Mouse (Mus musculus): ENCODE measurements around the gene Pawr. TPM values are rescaled to one million over a fixed set of nuclear protein-coding genes. Genes with fewer than 3 reads are reported as not detected.

Pawr gene
- polyA plus RNA-seq, 1 experiment, result 46.2 TPM

DNA sequence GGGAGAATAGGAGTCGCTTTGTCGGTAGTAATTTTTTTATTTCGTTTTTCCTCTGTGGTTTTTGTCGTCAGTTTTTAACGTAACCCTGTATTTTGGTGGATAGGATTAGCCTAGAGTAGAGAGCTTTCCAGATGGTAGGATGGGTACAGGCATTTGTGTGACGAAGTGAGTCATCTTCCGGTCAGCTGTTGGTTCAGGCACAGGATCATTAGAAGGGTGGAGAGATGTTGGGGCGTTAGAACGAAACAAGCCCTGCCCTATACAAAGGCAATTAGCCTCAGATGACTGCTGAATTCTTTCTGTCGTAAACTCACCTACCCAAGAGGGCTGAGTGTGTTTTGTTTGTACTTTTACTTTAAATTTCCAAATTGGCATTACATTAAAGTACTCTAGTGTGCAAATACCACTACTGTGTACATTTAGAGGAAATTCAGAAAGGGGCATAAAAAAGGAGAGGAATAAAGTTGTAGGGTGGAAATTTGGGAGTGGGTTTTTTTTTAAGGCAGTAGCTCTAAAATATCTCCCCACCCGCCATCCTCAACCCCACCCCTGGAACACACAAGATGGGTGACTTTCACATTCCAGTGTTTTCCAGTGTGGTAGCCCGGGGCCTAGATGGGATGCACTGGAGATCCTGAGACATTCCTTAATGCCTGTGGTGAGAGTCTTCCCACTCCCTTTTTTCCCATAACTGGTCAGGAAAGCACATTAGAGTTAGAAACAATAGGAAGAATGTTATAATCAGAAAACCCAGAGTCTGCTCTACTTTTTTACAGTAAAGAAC, 40.0 kb upstream of the Pawr start:
- Histone ChIP-seq H3K27ac (ENCODE audit: insufficient read depth, low read length) (peak overlapping the region; percentile 13; the same call in 1 of the 2 replicates), H3K4me3 (ENCODE audit: insufficient read depth, low read length) (no peak overlapping the region), H3K4me1 (ENCODE audit: control insufficient read depth, insufficient read depth, low read length) (no peaks in the 10 kb centered on the region)
- no peak for TF ChIP-seq POLR2A (IDR thresholded peaks at IDR 0.05; ENCODE audit: low read depth, low read length)
- no peak for TF ChIP-seq CTCF (IDR thresholded peaks at IDR 0.05; ENCODE audit: borderline replicate concordance, insufficient read depth, low read length)

DNA sequence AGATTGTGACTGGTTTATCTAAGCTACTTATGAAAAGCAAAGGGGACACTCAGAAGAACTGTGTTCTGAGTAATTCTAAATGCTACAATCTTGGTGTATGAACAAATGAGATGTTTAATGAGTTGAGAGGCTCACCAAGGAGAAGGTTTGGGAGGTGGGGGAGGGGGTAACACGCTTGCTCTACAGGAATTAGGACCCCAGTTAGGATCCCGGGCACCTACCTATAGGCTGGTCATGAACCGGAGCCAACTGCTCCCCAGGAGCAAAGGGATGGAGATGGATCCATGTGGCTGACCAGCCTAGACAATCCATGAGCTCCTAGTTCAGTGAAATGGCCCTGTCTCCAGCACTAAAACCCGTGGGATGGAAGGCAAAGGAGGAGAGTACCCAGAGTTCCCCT, 39.3 kb upstream of the Pawr start:
- TF ChIP-seq POLR2A (IDR thresholded peaks at IDR 0.05; ENCODE audit: low read depth, low read length) (no peak), CTCF (IDR thresholded peaks at IDR 0.05; ENCODE audit: borderline replicate concordance, insufficient read depth, low read length) (no peak)

DNA sequence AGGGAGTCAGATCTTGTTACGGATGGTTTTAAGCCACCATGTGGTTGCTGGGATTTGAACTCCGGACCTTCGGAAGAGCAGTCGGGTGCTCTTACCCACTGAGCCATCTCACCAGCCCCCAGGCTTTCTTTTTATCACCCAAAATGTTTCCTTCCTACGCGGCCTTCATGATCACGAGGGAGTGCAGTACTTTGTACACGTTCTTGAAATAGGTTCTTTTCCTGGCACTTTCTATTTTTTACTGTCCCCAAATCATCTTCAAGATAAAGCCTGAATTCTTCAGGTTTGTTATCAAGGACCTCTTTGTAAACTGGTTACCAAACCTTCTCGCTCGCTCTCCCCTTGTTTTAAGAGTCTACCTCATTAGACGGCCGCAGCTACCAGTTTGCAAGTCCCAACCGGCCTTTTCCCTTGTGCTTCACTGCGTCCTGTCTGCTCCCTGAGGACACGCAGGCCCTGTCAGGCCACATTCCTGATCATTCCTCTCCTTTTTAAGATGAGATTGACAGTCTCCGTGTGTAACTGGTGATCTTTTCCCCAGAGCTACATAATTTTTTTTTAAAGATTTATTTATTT, 38.2 kb upstream of the Pawr start:
- no peak overlapping the region for H3K27ac ChIP-seq (ENCODE audit: insufficient read depth, low read length)

More for the DNA sequence above, 39.3 kb upstream of the Pawr start:
- H3K27ac ChIP-seq (ENCODE audit: insufficient read depth, low read length), result no peak overlapping the region
- H3K4me1 ChIP-seq (ENCODE audit: control insufficient read depth, insufficient read depth, low read length), result no peaks in the 10 kb centered on the region
- no peak overlapping the region for H3K4me3 ChIP-seq (ENCODE audit: insufficient read depth, low read length)

DNA sequence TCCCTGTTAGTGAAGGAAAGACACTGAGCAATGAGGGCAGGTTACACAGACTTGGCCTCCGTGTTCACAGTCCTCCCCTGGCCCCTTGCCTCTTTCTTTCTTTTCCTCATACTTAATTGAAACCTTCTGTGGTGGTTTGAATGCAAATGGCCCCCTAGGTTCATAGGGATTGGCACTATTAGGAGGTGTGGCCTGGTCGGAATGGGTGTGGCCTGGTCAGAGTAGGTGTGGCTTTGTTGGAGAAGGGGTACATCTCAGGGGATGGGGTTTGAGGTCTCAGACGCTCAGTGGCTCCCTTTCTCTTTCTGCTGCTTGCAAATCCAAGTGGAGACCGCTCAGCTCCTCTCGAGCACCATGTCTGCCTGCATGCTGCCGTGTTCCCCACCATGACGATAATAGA, 37.2 kb upstream of the Pawr start:
- H3K27ac ChIP-seq (ENCODE audit: insufficient read depth, low read length), result no peak overlapping the region
- H3K4me1 ChIP-seq (ENCODE audit: control insufficient read depth, insufficient read depth, low read length), result no peaks in the 10 kb centered on the region
- TF ChIP-seq CTCF (IDR thresholded peaks at IDR 0.05; ENCODE audit: borderline replicate concordance, insufficient read depth, low read length), result no peak
- TF ChIP-seq POLR2A (IDR thresholded peaks at IDR 0.05; ENCODE audit: low read depth, low read length), result no peak

More for the DNA sequence above, 38.2 kb upstream of the Pawr start:
- TF ChIP-seq CTCF (IDR thresholded peaks at IDR 0.05; ENCODE audit: borderline replicate concordance, insufficient read depth, low read length), result no peak
- Histone ChIP-seq H3K4me3 (ENCODE audit: insufficient read depth, low read length) (no peak overlapping the region), H3K4me1 (ENCODE audit: control insufficient read depth, insufficient read depth, low read length) (no peaks in the 10 kb centered on the region)

DNA sequence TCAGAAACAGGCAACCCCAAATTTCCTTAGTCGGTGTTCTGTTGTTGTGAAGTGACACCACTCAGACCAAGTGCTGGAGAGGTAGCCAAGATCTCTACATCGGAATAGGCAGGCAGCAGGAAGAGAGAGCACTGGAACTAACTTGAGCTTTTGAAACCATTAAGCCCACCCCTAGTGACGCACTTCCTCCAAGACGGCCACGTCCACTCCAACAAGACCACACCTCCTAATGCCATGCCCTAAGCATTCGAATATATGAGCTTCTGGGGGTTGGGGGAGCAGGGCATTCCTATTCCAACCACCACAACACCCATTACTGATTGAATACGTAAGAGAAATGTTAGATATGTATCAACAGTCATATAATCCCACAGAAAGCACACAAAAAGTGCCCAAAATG, 35.5 kb upstream of the Pawr start:
- H3K27ac ChIP-seq (ENCODE audit: insufficient read depth, low read length), result no peak overlapping the region
- H3K4me1 ChIP-seq (ENCODE audit: control insufficient read depth, insufficient read depth, low read length), result no peaks in the 10 kb centered on the region
- TF ChIP-seq POLR2A (IDR thresholded peaks at IDR 0.05; ENCODE audit: low read depth, low read length) (no peak), CTCF (IDR thresholded peaks at IDR 0.05; ENCODE audit: borderline replicate concordance, insufficient read depth, low read length) (no peak)
- H3K4me3 ChIP-seq (ENCODE audit: insufficient read depth, low read length), result no peak overlapping the region

More for the DNA sequence above, 37.2 kb upstream of the Pawr start:
- H3K4me3 ChIP-seq (ENCODE audit: insufficient read depth, low read length), result no peak overlapping the region

DNA sequence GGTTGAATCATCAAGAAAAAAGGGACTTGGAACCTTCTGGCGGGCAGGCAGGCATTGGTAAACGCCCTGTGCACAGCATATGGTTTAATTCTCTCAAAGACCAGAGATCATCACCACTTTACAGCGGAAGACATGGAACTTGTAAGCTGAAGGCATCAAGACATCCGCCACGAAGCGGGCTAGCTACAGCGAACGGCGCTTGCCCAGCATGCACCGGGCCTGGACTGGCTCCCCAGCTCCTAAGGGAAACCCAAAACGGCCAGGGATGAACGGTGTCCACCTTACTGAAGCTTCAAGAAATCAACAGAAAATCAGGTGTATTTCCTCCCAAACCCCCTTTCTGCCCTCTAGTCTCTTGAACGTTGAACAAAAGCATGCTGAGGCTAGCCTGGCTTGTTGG, 33.7 kb upstream of the Pawr start:
- Histone ChIP-seq H3K27ac (ENCODE audit: insufficient read depth, low read length) (no peak overlapping the region), H3K4me1 (ENCODE audit: control insufficient read depth, insufficient read depth, low read length) (no peaks in the 10 kb centered on the region), H3K4me3 (ENCODE audit: insufficient read depth, low read length) (no peak overlapping the region)
- TF ChIP-seq POLR2A (IDR thresholded peaks at IDR 0.05; ENCODE audit: low read depth, low read length) (no peak), CTCF (IDR thresholded peaks at IDR 0.05; ENCODE audit: borderline replicate concordance, insufficient read depth, low read length) (no peak)

DNA sequence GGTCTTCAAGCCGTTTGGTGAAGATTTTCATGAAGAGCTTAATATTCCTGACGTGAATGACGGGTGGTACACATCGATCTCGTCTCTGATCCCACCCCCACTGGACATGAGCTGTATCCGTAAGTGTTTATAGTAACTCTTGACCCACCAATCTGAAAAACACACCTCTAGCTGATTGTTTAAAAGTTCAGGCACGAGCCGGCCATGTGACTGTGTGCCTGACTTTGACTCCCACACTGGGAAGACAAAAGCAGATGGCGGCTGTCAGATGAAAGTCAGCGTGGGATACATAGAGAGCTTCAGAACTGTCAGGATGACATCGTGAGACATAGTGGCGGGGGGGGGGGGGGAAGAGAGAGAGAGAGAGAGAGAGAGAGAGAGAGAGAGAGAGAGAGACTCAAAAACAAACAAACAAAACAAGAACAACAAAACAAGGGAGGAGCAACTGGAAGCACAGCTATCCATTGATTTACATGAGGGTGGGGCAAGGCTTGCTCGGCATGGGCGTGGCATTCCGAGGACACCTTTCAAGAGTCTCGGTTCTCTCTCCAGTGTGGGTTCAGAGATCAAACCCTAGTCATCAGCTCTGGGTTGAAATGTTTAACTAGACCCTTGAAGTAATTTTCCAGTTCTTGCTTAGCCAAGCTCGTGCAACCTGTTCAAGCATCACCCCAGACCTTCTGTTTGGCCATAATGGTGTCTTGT, 32.9 kb upstream of the Pawr start:
- Histone ChIP-seq H3K4me3 (ENCODE audit: insufficient read depth, low read length) (no peak overlapping the region), H3K27ac (ENCODE audit: insufficient read depth, low read length) (no peak overlapping the region), H3K4me1 (ENCODE audit: control insufficient read depth, insufficient read depth, low read length) (no peaks in the 10 kb centered on the region)
- no peak for TF ChIP-seq POLR2A (IDR thresholded peaks at IDR 0.05; ENCODE audit: low read depth, low read length)
- TF ChIP-seq CTCF (IDR thresholded peaks at IDR 0.05; ENCODE audit: borderline replicate concordance, insufficient read depth, low read length), result no peak

DNA sequence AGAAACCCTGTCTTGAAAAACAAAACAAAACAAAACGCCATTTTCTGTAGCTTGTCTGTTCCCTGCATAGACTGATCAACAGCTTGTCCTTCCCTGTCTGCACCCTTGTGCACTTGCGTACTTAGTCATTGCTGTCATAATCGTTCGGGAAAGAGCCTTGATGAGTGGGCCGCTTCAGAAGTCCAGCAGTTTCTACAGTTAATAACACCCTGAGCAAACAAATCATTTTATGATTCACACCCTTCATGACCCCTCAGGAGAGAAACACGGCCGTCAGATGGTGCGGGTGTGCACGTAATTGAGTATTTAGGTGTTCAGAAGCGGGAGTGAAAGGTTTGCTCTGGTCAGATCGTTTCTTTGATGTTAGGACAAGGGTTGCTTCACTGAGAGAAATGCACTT, 32.1 kb upstream of the Pawr start:
- Histone ChIP-seq H3K4me3 (ENCODE audit: insufficient read depth, low read length) (no peak overlapping the region), H3K27ac (ENCODE audit: insufficient read depth, low read length) (no peak overlapping the region), H3K4me1 (ENCODE audit: control insufficient read depth, insufficient read depth, low read length) (no peaks in the 10 kb centered on the region)
- no peak for TF ChIP-seq POLR2A (IDR thresholded peaks at IDR 0.05; ENCODE audit: low read depth, low read length)
- no peak for TF ChIP-seq CTCF (IDR thresholded peaks at IDR 0.05; ENCODE audit: borderline replicate concordance, insufficient read depth, low read length)

DNA sequence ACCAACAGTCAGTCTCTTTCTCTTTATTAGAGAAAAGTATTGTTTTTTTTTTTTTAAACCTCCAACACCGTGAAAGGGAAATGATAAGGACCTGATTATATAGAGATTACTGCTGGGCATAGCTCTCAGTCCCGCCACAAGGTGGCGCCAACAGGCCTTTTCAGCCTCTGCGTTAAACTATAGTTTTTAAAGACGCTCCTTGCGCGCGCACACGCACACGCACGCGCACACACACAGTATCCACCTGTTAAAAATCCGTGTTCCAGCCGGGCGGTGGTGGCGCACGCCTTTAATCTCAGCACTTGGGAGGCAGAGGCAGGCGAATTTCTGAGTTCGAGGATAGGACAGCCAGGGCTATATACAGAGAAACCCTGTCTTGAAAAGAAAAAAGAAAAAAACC, 31.1 kb upstream of the Pawr start:
- H3K4me3 ChIP-seq (ENCODE audit: insufficient read depth, low read length), result no peak overlapping the region
- no peak for TF ChIP-seq POLR2A (IDR thresholded peaks at IDR 0.05; ENCODE audit: low read depth, low read length)
- peak; percentile 60 for TF ChIP-seq CTCF (IDR thresholded peaks at IDR 0.05; ENCODE audit: borderline replicate concordance, insufficient read depth, low read length)
- H3K27ac ChIP-seq (ENCODE audit: insufficient read depth, low read length), result no peak overlapping the region
- H3K4me1 ChIP-seq (ENCODE audit: control insufficient read depth, insufficient read depth, low read length), result no peaks in the 10 kb centered on the region

DNA sequence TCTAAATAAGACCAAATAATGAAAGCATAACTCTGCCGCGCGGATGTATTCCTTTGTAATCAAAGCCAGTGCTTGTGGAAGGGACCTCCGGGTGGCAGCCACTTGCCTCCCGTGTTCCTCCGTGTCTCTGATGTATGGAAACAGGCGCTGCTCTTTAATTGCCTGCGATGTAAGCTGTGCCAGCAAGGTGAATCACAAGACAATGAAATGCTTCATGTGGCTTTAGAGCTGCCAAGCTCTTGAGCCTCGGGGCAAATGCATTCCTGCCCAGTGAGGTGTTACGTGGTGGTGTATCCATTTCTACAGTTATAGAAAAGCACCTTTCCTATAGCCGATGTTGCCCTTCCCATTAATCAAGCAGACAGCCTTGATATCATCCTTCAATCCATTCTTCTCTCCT, 24.1 kb upstream of the Pawr start:
- no peaks in the 10 kb centered on the region for H3K4me1 ChIP-seq (ENCODE audit: control insufficient read depth, insufficient read depth, low read length)
- H3K27ac ChIP-seq (ENCODE audit: insufficient read depth, low read length), result no peak overlapping the region
- TF ChIP-seq CTCF (IDR thresholded peaks at IDR 0.05; ENCODE audit: borderline replicate concordance, insufficient read depth, low read length) (no peak), POLR2A (IDR thresholded peaks at IDR 0.05; ENCODE audit: low read depth, low read length) (no peak)
- H3K4me3 ChIP-seq (ENCODE audit: insufficient read depth, low read length), result no peak overlapping the region

All from embryonic fibroblast, embryonic 13.5 days (primary cell).